Mouse (Mus musculus) thymus, adult 2 months (tissue): Measurements from ENCODE around the gene Rimklb. TPM values are rescaled to one million over a fixed set of nuclear protein-coding genes. Genes with fewer than 3 reads are reported as not detected.
A peak's percentile ranks its signal among the peaks of the same experiment; 100 is the strongest.

ENCODE experiments used
- DNase-seq: peaks from one replicate; pipeline ENCODE4 v3.0.0; 2021
- H3K27ac ChIP-seq: fragments of 200-500 bp; 2 replicates; pipeline ENCODE4 v1.5.1; 2012; ENCODE audit warnings: low read length, control low read depth; ENCODE audit not compliant: control insufficient read depth, insufficient read depth
- H3K27me3 ChIP-seq: fragments of 200-500 bp; 2 replicates; pipeline ENCODE4 v1.6.1; 2012; ENCODE audit warnings: mild to moderate bottlenecking, low read length, moderate library complexity, mixed read lengths; ENCODE audit not compliant: control insufficient read depth, insufficient read depth
- H3K36me3 ChIP-seq: fragments of 200-500 bp; 2 replicates; pipeline ENCODE4 v1.6.1; 2012; ENCODE audit warnings: mild to moderate bottlenecking, low read length, moderate library complexity; ENCODE audit not compliant: control insufficient read depth, insufficient read depth
- H3K4me1 ChIP-seq: fragments of 200-500 bp; replicated peaks from 2 replicates; pipeline ENCODE4 v1.6.1; 2012; ENCODE audit warnings: low read length; ENCODE audit not compliant: control insufficient read depth, insufficient read depth
- H3K4me3 ChIP-seq: fragments of 200-500 bp; 2 replicates; pipeline ENCODE4 v1.5.1; 2012; ENCODE audit warnings: mild to moderate bottlenecking, low read length, control low read depth, moderate library complexity; ENCODE audit not compliant: control insufficient read depth, insufficient read depth
- CTCF ChIP-seq: fragments of 200-500 bp; IDR thresholded peaks from 2 replicates; pipeline ENCODE4 v1.5.1; 2012; ENCODE audit warnings: mild to moderate bottlenecking, control low read depth, low read length, moderate library complexity, borderline replicate concordance; ENCODE audit not compliant: control insufficient read depth, poor library complexity, insufficient read depth; ENCODE audit errors: extremely low read depth
- POLR2A ChIP-seq: fragments of 200-500 bp; IDR thresholded peaks from 2 replicates; pipeline ENCODE4 v1.6.1; 2012; ENCODE audit warnings: mild to moderate bottlenecking, low read length, control low read depth, moderate library complexity; ENCODE audit not compliant: control insufficient read depth, poor library complexity, insufficient read depth; ENCODE audit errors: extremely low read depth
- WGBS: fragments of 180-500 bp; shearing (Covaris S2); methylation state at CpG from one replicate; pipeline ENCODE4 v1.1.7; 2018; 5-methylcytosine and 5-hydroxymethylcytosine counted together
- polyA plus RNA-seq: library from polyadenylated mRNA; depleted of rRNA; stranded (reverse); fragments of >200 nt; gene quantifications from 2 replicates; pipeline ENCODE4 v1.2.3, GENCODE M21; 2012; rRNA removed

Gene Rimklb
- polyA plus RNA-seq, 1 experiment: 0.70 TPM

DNA sequence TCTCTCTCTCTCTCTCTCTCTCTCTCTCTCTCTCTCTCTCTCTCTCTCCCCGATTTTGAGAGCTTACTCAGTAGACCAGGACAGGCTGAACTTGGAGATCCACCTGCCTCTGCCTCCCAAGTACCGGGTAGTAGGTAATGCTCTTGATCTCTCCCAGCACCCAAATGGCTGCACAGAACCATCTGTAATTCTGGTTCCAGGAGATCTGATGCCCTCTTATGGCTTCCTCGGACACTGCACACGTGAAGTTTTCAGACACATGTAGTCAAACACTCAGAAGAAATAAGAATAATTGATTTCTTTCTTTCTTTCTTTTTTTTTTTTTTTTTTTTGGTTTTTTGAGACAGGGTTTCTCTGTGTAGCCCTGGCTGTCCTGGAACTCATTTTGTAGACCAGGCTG lies 59.3 kb downstream of the Rimklb start:
- H3K4me1 ChIP-seq: no peaks in the 10 kb centered on the region; the same call in 1 of the 2 replicates
- H3K27ac ChIP-seq: no peak overlapping the region
- no peak for DNase-seq
- H3K27me3 ChIP-seq: no peaks in the 10 kb centered on the region
- TF ChIP-seq CTCF (no peak), POLR2A (no peak)
- H3K36me3 ChIP-seq: no peaks in the 10 kb centered on the region
- 83% methylated on average over 4 of the region's 4 CpGs for WGBS
- no peak overlapping the region for H3K4me3 ChIP-seq

DNA sequence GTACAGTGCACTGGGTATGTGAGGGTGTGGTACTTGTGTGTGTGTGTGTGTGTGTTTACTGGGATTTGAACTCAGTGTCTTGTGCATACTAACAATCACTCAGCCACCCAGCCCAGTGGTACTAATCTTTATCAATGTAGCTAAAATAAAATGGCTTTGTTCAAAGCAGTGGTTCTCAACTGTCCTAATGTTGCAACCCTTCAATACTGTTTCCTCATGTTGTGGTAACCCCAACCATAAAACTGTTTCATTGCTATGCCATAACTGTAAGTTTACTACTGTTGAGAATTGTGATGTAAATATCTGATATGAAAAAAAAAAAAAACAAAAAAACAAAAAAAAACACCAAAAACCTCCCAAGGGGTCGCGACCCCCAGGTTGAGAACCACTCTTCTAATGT lies 63.3 kb downstream of the Rimklb start:
- no peak overlapping the region for H3K4me3 ChIP-seq
- no peaks in the 10 kb centered on the region for H3K27me3 ChIP-seq
- no peak for TF ChIP-seq CTCF
- no peak for TF ChIP-seq POLR2A
- WGBS: 87% methylated on average over 2 of the region's 2 CpGs
- H3K27ac ChIP-seq: no peak overlapping the region
- H3K4me1 ChIP-seq: no peaks in the 10 kb centered on the region; the same call in 1 of the 2 replicates
- H3K36me3 ChIP-seq: no peaks in the 10 kb centered on the region
- no peak for DNase-seq

DNA sequence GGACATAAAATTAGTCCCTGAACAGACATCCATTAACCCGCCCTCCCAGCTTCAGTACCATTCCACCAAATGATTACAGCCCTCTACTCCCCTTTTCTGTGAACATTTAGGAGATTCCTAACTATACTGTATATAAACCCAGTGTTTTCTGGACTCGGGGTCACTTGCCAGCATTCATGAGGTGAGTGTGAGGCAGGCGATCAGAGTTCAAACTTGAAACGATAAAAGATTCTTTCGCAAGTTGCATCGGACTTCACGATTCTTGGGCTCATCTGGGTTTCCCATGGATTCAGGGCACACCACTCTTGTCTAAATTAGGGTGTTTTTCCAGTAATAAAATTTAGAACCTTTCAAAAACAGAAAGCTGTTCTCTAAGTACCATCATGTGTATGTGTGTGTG lies 71.1 kb downstream of the Rimklb start:
- H3K4me3 ChIP-seq: no peak overlapping the region
- H3K27ac ChIP-seq: no peak overlapping the region
- no peaks in the 10 kb centered on the region for H3K36me3 ChIP-seq
- WGBS: 88% methylated on average over 7 of the region's 7 CpGs
- no peaks in the 10 kb centered on the region for H3K27me3 ChIP-seq
- no peak for DNase-seq
- no peaks in the 10 kb centered on the region for H3K4me1 ChIP-seq
- TF ChIP-seq CTCF (no peak), POLR2A (no peak)

DNA sequence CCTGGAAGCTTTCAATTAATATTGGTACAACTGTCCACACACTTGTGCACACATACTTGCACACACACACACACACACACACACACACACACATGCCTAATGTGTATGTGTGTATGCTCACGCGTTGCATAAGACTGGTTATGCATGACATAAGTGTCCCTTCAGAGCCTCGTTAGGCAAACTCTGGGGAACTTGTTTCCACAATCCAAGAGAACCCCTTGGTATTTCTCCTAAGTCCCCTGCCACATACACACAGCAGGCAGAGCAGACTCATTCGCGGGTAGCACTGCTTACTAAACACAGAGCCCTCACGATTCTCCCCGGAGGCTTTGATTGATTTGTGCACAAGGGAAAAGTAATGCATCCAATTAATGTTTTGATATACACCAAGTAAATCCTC lies 81.5 kb downstream of the Rimklb start:
- Histone ChIP-seq H3K4me3 (no peak overlapping the region), H3K27ac (no peak overlapping the region), H3K27me3 (no peaks in the 10 kb centered on the region), H3K4me1 (no peaks in the 10 kb centered on the region), H3K36me3 (no peaks in the 10 kb centered on the region)
- no peak for TF ChIP-seq POLR2A
- no peak for TF ChIP-seq CTCF
- 86% methylated on average over 7 of the region's 7 CpGs for WGBS
- no peak for DNase-seq

DNA sequence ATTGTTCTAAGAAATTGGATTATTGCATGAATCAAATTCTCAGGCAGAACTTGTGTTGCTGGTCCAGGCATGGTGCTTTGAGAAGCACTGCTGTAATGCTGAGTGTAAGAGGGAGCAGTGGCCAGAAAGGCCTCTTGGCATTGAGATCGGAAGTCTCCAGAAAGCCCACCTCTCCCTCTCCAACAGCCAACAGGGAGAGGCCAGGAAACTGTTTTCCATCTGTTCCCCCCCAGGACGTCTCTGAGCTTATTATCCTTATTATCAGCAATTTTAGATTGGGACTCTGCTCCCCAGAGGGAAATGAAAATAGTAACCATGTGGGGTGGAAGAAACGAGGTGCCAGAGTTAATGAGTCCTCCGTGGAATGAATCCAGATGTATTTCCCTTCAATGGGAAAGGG lies 82.2 kb downstream of the Rimklb start:
- Histone ChIP-seq H3K27me3 (no peaks in the 10 kb centered on the region), H3K27ac (no peak overlapping the region), H3K4me3 (no peak overlapping the region), H3K36me3 (no peaks in the 10 kb centered on the region), H3K4me1 (no peaks in the 10 kb centered on the region)
- no peak for TF ChIP-seq POLR2A
- TF ChIP-seq CTCF: no peak
- DNase-seq: no peak
- WGBS: 79% methylated on average over 4 of the region's 4 CpGs

DNA sequence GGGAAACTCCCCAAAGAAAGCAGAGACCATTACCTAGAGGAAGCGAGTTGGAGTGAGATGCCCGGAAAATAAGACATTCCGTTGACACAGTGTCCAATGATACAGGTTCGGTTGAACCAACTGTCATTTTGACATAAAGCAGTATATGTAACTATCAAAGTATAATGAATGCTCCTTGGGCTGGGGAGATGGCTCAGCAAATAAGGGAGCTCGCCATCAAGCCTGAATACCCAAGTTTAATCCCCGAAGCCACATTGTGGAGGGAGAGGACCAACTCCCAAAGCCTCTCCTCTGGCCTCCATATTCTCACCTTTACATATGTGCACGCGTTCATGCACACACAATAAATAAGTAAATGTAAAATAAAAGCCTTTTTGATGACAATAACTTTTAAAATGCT lies 87.3 kb downstream of the Rimklb start:
- H3K4me3 ChIP-seq: no peak overlapping the region
- H3K27me3 ChIP-seq: no peaks in the 10 kb centered on the region
- no peak for DNase-seq
- TF ChIP-seq CTCF (no peak), POLR2A (no peak)
- WGBS: 92% methylated on average over 8 of the region's 8 CpGs
- no peaks in the 10 kb centered on the region for H3K36me3 ChIP-seq
- no peak overlapping the region for H3K27ac ChIP-seq
- H3K4me1 ChIP-seq: no peaks in the 10 kb centered on the region

DNA sequence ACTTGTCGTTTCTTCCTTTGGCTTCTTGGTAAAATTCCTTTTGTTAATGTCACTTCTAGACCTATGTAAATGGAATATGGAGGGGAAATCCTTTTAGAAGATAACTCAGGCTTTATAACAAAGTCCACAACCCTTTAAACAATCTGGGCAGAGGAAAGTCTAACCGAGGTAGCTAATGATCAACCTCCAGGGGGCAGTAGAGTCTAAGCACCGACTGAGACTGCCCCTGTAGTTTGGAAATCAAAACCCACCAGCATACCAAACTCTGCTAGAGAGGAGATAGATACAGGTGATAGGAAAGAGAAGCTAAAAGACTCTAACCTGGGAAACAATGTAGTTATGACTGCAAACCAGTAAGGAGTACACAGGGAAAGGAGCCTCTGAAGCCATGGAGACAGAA lies 96.3 kb downstream of the Rimklb start:
- H3K4me3 ChIP-seq: no peak overlapping the region
- peak; percentile 14 for DNase-seq

DNA sequence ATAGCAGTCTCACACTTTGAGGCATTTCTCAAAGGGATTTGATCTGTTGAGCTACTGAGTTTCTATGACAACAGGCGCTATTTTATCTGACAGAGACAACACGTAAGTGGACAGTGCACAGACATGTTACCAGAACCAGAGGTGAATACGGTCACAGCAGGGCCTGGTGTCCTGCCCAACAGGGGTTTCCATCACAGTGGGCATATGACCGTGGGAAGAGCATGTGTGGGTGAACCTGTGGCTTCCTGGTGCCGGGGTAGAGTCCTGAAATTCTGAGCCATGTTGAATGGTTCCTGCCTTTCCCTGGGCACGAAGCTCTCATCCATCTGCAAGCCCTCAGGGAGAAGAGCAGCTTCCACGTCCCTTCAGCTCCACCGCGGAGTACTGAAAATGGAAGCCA lies 98.3 kb downstream of the Rimklb start:
- WGBS: 84% methylated on average over 9 of the region's 9 CpGs
- Histone ChIP-seq H3K27me3 (no peaks in the 10 kb centered on the region), H3K36me3 (no peaks in the 10 kb centered on the region), H3K4me3 (no peak overlapping the region), H3K4me1 (no peaks in the 10 kb centered on the region), H3K27ac (no peak overlapping the region)
- DNase-seq: no peak
- TF ChIP-seq POLR2A: no peak

More for the DNA sequence above, 96.3 kb downstream of the Rimklb start:
- H3K4me1 ChIP-seq: no peaks in the 10 kb centered on the region
- H3K27ac ChIP-seq: no peak overlapping the region
- no peaks in the 10 kb centered on the region for H3K27me3 ChIP-seq
- TF ChIP-seq CTCF (no peak), POLR2A (no peak)
- 14% methylated on average over 3 of the region's 3 CpGs for WGBS
- H3K36me3 ChIP-seq: no peaks in the 10 kb centered on the region

Other genes with a start within 250 kb of the Rimklb start
- gene Klrg1, start 215.9 kb downstream of the Rimklb start, polyA plus RNA-seq: 0.20 and 0.28 TPM in 2 replicates
- 72.4 and 81.4 TPM in 2 replicates for gene M6pr, start 190.0 kb downstream of the Rimklb start, polyA plus RNA-seq
- gene Phc1, start 158.2 kb downstream of the Rimklb start, polyA plus RNA-seq: 107 TPM in 2 replicates
- 17.5 and 26.2 TPM in 2 replicates for gene Mfap5, start 7.1 kb upstream of the Rimklb start, polyA plus RNA-seq
- gene Aicda, start 55.0 kb upstream of the Rimklb start, polyA plus RNA-seq: 0.28 and 0.42 TPM in 2 replicates
- 34.9 and 48.1 TPM in 2 replicates for gene Apobec1, start 103.7 kb upstream of the Rimklb start, polyA plus RNA-seq
- 0.43 and 0.53 TPM in 2 replicates for gene Gdf3, start 111.3 kb upstream of the Rimklb start, polyA plus RNA-seq
- 0.26 TPM in 1 of 2 replicates, not detected in the other for gene Dppa3, start 127.6 kb upstream of the Rimklb start, polyA plus RNA-seq
- 0.08 TPM in 1 of 2 replicates, not detected in the other for gene Nanog, start 208.7 kb upstream of the Rimklb start, polyA plus RNA-seq